Mouse (Mus musculus) neural tube, embryonic 14.5 days (tissue): ENCODE measurements around the gene Olfr10. TPM values are rescaled to one million over a fixed set of nuclear protein-coding genes. Genes with fewer than 3 reads are reported as not detected.
"Not testable (repeated sequence)": the region's sequence is repeated elsewhere in the genome, so short reads cannot be mapped to it uniquely, and the experiment has no call there.

Experiments used
- ATAC-seq: fragments of 200-750 bp; cut with Nextera tagmentation; 2 replicates; pipeline ENCODE4 v1.8.0; 2017; ENCODE audit warnings: low read depth, mild to moderate bottlenecking, moderate TSS enrichment, moderate library complexity
- H3K27ac ChIP-seq: fragments of 300-500 bp; sonication (generic); 2 replicates; pipeline ENCODE4 v1.5.1; 2014; ENCODE audit warnings: low read depth, mild to moderate bottlenecking, control low read depth, low read length, moderate library complexity, mixed read lengths
- H3K27me3 ChIP-seq: fragments of 300-500 bp; sonication (generic); 2 replicates; pipeline ENCODE4 v1.6.1; 2014; ENCODE audit warnings: low read length; ENCODE audit not compliant: control insufficient read depth, insufficient read depth
- H3K36me3 ChIP-seq: fragments of 300-500 bp; sonication (generic); 2 replicates; pipeline ENCODE4 v1.6.1; 2014; ENCODE audit warnings: low read length, mixed read lengths; ENCODE audit not compliant: control insufficient read depth, insufficient read depth
- H3K4me1 ChIP-seq: fragments of 300-500 bp; sonication (generic); 2 replicates; pipeline ENCODE4 v1.6.1; 2014; ENCODE audit warnings: low read length; ENCODE audit not compliant: control insufficient read depth, insufficient read depth
- H3K4me2 ChIP-seq: fragments of 300-500 bp; sonication (generic); 2 replicates; pipeline ENCODE4 v1.6.1; 2014; ENCODE audit warnings: mild to moderate bottlenecking, low read depth, low read length, control low read depth
- H3K4me3 ChIP-seq: fragments of 300-500 bp; sonication (generic); 2 replicates; pipeline ENCODE4 v1.5.1; 2014; ENCODE audit warnings: low read depth, low read length, control low read depth, mixed read lengths
- H3K9ac ChIP-seq: fragments of 300-500 bp; sonication (generic); replicated peaks from 2 replicates; pipeline ENCODE4 v1.6.1; 2014; ENCODE audit warnings: low read depth, mild to moderate bottlenecking, control low read depth, low read length, mixed read lengths
- H3K9me3 ChIP-seq: fragments of 300-500 bp; sonication (generic); 2 replicates; pipeline ENCODE4 v1.6.1; 2016; ENCODE audit warnings: low read length; ENCODE audit not compliant: control insufficient read depth
- WGBS: fragments of 180-500 bp; shearing (Covaris S2); extraction: QIAGEN DNeasy Blood & Tissue Kit; methylation state at CpG from one replicate; pipeline ENCODE4 v1.1.7; 2014; 5-methylcytosine and 5-hydroxymethylcytosine counted together
- polyA plus RNA-seq: library from polyadenylated mRNA; unstranded; fragments of >200 nt; fragmentation: Nextera tagmentation; extraction: Ambion mirVana; gene quantifications from 2 replicates; pipeline ENCODE4 v1.2.1, GENCODE M21; 2014

Gene Olfr10
- polyA plus RNA-seq, 1 experiment from 2014 or later, result not detected

DNA sequence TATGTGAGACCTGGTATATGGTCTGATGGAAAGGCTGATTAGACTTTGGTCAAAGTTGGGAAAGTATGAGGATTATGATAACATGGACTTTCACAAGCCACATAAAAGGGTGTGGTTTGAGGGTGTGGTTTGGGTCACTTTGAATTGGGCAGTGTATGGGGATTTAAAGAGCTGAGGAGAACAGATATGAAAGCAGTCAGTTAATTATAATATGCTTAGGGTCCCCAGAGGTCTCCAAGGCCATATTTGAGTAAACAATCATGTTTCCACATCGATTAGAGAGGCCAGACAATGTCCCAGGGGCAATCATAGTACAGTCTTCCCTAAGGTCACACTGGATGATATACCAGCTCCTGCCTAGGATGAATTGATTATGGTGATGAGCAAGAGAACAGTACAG is 19.6 kb upstream of the Olfr10 start, which contains the start of gene Olfr1392:
Olfr1392 (plus strand) TSS at position 301 of the 400 bp plus-strand sequence.
- not testable (repeated sequence) for H3K4me1 ChIP-seq, ATAC-seq, H3K4me2 ChIP-seq, H3K4me3 ChIP-seq, H3K36me3 ChIP-seq, H3K9me3 ChIP-seq, H3K27ac ChIP-seq, H3K27me3 ChIP-seq, H3K9ac ChIP-seq
- 43% methylated on average over 1 of the region's 1 CpGs for WGBS

DNA sequence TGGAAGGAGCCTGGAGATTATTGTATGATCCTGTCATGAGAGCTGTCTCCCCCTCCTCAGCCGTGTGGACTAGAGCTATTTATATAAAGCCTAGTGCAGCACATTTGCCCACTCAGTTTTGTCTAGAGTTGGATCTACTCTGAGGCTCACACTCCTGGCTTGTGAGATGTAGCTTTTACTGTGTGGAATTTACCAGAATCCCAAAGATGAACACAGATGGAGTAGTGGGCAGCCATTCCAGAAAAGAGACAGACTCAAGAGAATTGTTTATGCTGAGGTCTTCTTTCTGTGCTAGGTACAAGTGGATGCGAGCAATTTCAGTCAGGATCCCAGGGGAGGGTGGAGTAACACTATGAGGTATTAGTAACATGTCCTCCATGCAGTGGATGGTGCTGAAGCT is 17.3 kb upstream of the Olfr10 start:
- Histone ChIP-seq H3K4me2 (no peak overlapping the region), H3K4me1 (no peaks in the 10 kb centered on the region), H3K4me3 (no peak overlapping the region), H3K36me3 (no peaks in the 10 kb centered on the region), H3K27me3 (no peaks in the 10 kb centered on the region), H3K9ac (no peak overlapping the region), H3K9me3 (no peaks in the 10 kb centered on the region), H3K27ac (no peak overlapping the region)
- no peak for ATAC-seq
- 78% methylated on average over 2 of the region's 2 CpGs for WGBS

DNA sequence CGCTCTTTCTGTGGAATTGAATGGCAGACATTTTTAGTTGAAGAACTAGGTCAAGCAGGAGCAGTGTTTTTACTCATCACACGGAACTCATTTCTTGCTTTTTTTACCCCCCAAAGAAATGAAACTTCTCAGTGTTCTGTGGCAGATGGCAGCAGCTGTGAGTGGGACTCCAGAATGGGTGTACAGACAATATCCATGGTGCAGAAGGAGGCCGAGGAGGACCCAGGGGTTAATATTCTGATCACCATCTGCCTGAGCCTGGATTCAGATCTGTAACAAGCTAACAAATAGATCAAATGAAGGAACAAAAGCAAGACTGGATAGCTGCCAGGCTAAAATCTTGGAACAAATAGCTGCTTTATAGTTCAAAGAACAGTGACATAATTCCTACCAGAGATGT is 11.8 kb upstream of the Olfr10 start:
- no peak overlapping the region for H3K9ac ChIP-seq
- WGBS, result 61% methylated on average over 3 of the region's 3 CpGs
- no peak for ATAC-seq
- no peak overlapping the region for H3K27ac ChIP-seq
- no peaks in the 10 kb centered on the region for H3K27me3 ChIP-seq
- H3K4me1 ChIP-seq, result no peaks in the 10 kb centered on the region
- no peak overlapping the region for H3K4me3 ChIP-seq
- no peaks in the 10 kb centered on the region for H3K9me3 ChIP-seq
- no peak overlapping the region for H3K4me2 ChIP-seq
- H3K36me3 ChIP-seq, result no peaks in the 10 kb centered on the region

DNA sequence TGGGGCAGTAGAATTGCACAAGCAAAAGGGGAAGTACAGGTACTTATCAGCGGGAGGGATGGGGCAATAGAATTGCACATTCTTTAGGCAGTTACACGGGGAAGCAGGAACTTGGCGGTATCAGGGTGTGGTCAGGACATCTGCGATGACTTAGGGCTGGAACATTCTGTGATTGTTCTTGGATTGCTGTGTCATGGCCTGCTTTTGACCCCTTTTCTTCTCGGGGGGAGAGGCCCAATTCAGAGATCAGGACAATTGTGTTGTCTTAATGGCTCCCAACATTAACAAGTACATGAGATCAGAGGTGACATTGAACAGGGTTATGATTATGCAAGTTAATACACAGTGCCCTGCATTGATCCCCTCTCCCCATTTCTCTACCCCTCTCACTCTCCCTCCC is 4.0 kb downstream of the Olfr10 start:
- not testable (repeated sequence) for ATAC-seq, H3K27me3 ChIP-seq, H3K9ac ChIP-seq, H3K9me3 ChIP-seq, H3K4me1 ChIP-seq, H3K4me2 ChIP-seq, H3K27ac ChIP-seq, H3K36me3 ChIP-seq, H3K4me3 ChIP-seq
- 77% methylated on average over 5 of the region's 5 CpGs for WGBS

DNA sequence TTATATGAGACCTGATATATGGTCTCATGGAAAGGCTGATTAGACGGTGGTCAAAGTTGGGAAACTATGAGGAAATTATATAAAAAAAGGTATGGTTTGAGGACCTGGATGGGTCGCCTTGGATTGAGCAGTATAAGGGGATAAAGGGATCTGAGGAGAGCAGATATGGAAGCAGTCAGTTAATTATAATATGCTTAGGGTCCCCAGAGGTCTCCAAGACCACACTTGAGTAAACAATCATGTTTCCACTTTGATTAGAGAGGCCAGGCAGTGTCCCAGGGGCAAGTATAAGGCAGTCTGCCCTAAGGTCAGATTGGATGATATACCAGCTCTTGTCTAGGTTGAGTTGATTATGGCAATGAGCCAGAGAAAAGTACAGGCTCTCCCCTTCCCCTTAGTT is 17.9 kb downstream of the Olfr10 start, which contains the start of gene Olfr1391:
Olfr1391 (plus strand) TSS at position 301 of the 400 bp plus-strand sequence.
- Histone ChIP-seq H3K9ac (no peak within 1 kb of the TSS), H3K9me3 (no peaks in the 10 kb centered on the region), H3K27me3 (no peaks in the 10 kb centered on the region), H3K4me3 (no peak within 1 kb of the TSS), H3K27ac (no peak within 1 kb of the TSS), H3K4me1 (no peaks in the 10 kb centered on the region), H3K36me3 (no peaks in the 10 kb centered on the region), H3K4me2 (no peak within 1 kb of the TSS)
- 76% methylated on average over 2 of the region's 2 CpGs for WGBS
- ATAC-seq, result no peak

DNA sequence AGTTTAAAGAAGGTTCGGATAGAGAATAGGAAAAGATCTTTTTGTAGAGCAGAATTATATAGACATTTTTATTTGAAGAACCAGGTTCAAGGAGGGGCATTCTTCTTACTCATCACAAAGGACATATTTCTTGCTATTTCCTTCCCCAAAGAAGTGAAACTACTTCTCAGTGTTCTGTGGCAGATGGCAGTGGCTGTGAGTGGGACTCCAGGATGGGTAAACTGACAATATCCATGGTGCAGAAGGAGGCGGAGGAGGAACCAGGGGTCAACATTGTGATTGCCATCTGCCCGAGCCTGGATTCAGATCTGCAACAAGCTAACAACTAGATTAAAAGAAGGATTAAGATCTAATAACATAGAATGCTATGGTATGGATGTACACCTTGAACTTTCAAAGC is 22.2 kb downstream of the Olfr10 start:
- H3K4me2 ChIP-seq, result no peak overlapping the region
- no peaks in the 10 kb centered on the region for H3K4me1 ChIP-seq
- H3K9me3 ChIP-seq, result no peaks in the 10 kb centered on the region
- H3K27me3 ChIP-seq, result no peaks in the 10 kb centered on the region
- H3K36me3 ChIP-seq, result no peaks in the 10 kb centered on the region
- no peak for ATAC-seq
- no peak overlapping the region for H3K4me3 ChIP-seq
- H3K27ac ChIP-seq, result no peak overlapping the region
- WGBS, result 92% methylated on average over 3 of the region's 3 CpGs
- H3K9ac ChIP-seq, result no peak overlapping the region

DNA sequence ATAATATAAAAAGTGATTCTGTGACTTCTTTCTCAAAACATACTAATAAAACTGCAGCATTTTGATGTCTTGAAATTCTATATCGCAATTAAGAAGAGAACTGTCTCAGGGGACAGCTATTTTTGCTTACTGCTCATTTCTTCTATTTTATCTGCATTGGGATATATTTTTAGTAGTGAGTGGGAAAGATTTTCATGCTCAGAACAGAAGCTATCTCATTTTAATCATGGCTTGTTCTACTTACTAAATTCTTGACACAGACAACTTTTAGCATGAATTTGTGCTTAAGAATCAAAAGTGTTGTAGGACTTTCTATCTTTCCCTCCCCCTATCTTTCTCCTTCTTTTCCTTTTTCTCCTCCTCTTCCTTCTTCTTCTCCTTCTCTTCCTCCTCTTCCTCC is 25.1 kb downstream of the Olfr10 start:
- Histone ChIP-seq H3K9me3 (no peaks in the 10 kb centered on the region), H3K27ac (no peak overlapping the region), H3K9ac (no peak overlapping the region), H3K4me1 (no peaks in the 10 kb centered on the region), H3K27me3 (no peaks in the 10 kb centered on the region), H3K4me3 (no peak overlapping the region), H3K36me3 (no peaks in the 10 kb centered on the region), H3K4me2 (no peak overlapping the region)
- no peak for ATAC-seq
- WGBS, result 80% methylated on average over 1 of the region's 1 CpGs

DNA sequence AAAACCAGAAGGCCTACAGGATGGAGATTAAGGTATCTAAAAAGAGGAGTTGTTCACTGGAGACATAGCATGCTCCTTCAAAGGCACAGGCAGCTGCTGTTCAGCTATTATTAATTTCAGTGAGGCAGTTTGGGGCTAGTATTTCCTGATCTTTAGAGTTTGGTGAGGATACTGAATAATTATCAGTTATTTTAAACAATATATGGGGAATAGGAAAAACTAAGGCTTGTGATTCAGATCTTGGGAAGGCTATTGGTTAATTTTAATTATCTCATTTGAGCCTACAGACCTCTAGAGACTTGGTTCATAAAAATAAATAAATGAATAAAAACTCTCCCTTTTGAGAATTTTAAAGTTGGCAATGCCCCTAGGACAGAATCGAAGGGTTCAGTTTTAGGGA is 30.3 kb downstream of the Olfr10 start, which contains the start of gene Olfr1390:
Olfr1390 (plus strand) TSS at position 301 of the 400 bp plus-strand sequence.
- no peaks in the 10 kb centered on the region for H3K27me3 ChIP-seq
- H3K9ac ChIP-seq, result no peak within 1 kb of the TSS
- no peak for ATAC-seq
- WGBS, result 90% methylated on average over 1 of the region's 1 CpGs
- H3K4me2 ChIP-seq, result no peak within 1 kb of the TSS
- no peaks in the 10 kb centered on the region for H3K4me1 ChIP-seq
- no peaks in the 10 kb centered on the region for H3K36me3 ChIP-seq
- H3K4me3 ChIP-seq, result no peak within 1 kb of the TSS
- no peak within 1 kb of the TSS for H3K27ac ChIP-seq
- no peaks in the 10 kb centered on the region for H3K9me3 ChIP-seq

DNA sequence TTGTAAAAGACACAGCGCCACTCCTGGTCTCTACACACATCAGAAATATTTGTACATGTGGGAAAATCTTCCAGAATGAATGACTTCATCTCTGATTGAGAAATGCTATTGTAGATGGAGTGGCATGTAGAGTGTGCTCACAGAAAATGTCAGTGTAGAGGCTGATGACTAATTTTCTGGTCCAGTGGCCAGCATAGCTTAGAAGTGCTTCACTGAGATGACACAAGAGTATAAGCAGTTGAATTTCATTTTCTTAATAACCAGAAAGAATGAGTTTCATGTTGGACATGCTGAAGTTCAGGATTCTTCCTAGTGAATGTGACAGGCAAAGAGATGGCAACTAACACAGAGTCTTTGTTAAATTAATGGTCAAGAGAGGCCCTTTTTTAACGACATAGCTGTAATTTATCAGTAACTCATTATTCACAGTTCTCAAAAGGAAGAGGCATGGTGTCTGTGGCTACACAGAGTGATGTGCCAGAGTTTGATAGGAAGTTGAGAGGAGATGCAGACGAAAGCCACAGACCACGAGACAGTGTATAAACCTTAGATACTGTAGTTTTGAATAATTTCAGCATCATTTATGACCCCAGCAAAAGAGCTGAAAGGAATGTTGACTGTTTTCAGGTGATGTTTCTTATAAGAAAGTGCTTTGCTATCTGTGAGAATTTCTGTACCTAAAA is 32.8 kb downstream of the Olfr10 start:
- no peaks in the 10 kb centered on the region for H3K9me3 ChIP-seq
- no peak for ATAC-seq
- H3K9ac ChIP-seq, result no peak overlapping the region
- H3K27me3 ChIP-seq, result no peaks in the 10 kb centered on the region
- H3K4me3 ChIP-seq, result no peak overlapping the region
- WGBS, result 75% methylated on average over 4 of the region's 4 CpGs
- H3K27ac ChIP-seq, result no peak overlapping the region
- H3K4me2 ChIP-seq, result no peak overlapping the region
- no peaks in the 10 kb centered on the region for H3K36me3 ChIP-seq
- H3K4me1 ChIP-seq, result no peaks in the 10 kb centered on the region
